Mouse (Mus musculus): ENCODE data around the gene Oxnad1. TPM values are rescaled to one million over a fixed set of nuclear protein-coding genes. Genes with fewer than 3 reads are reported as not detected.
"Not testable (repeated sequence)": the region's sequence is repeated elsewhere in the genome, so short reads cannot be mapped to it uniquely, and the experiment has no call there.

The Oxnad1 gene
- polyA plus RNA-seq, 3 experiments from 2014 or later, result 10.3 to 29.2 (median 28.4) TPM

DNA sequence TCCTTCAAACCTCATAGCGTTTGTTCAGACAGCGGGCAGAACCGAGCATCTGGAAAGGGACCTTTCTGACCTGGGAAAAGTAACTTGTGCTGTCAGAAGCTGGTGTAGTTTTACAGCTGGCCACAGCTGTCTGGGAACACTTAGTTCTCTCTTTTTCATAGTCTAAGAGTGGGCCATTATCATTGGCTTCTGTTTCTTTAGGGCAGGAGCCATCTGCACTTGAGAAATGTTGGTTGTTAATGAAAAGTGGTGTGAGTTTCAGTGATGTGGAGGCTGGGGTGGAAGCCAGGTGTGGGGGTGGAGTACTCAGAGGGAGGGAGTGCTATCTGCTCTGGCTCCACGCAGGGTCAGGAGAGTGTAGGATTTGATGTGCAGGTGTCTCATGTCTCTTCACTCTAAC, 6.0 kb downstream of the Oxnad1 start:
- ATAC-seq, result no peak

DNA sequence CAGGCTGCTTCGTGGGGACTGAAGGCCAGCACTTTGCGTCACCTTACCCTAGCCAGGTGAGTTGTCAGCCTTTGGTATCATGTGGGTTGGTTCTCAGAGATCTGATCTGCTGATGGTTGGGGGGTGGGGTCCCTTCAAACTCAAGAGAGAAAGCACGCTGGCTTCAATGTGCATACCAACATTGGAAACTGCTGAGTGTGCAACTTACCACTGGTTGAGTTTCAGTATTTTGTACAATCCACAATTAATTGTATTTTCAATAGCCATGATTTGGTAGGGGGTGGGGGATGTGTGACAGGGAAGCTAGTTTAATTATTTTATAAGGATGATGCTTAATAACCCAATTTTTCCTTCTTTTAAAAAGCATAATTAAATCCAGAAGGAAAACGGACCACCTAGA, 6.5 kb downstream of the Oxnad1 start:
- no peak for ATAC-seq

DNA sequence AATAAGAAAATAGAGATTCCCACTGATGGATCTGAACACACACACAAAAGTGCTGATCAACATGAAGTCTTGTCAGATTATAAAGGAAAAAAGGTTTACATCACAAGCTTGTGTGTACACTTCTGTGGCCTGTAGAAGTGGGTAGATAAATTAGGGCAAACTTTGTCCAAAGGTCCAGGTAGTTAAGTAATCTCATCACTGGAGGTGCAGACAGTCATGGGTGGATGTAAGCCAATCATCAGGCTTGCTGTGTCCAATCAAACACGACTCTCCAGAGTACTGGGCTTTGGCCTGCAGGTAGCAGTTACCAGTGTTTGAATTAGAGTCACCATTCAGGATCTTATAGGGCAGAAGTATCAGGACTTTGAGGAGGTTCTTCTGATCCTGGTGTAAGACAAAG, 7.8 kb downstream of the Oxnad1 start:
- ATAC-seq, result no peak

DNA sequence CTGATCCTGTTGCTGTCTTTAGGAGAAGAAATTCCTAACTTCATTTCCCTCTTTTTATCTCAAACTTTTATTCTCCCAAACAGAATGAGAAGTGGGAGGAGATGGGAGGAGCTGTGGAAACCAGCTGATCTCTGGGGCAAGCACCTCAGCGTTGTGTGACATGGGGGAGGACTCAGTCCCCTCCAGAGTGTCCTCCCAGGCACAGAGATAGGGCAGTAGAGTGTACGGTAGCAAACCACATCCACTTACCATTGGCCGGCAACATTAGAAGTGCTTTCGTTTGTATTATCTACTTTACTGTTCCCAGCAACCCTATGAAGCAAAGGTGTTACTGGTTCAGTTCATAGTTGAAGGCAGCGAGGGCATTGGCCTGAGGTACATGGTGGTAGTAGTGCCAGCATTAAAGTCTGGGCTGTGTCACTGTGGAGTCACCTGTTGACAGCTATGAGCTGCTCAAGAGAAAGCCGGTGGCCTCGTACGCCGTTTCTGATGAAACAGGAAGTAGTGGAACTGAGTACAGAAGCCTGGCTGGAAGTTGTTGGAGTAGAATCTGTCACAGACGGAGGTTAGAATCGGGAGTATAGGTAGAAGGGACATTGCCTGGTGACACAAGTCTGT, 8.4 kb downstream of the Oxnad1 start:
- no peak for ATAC-seq

DNA sequence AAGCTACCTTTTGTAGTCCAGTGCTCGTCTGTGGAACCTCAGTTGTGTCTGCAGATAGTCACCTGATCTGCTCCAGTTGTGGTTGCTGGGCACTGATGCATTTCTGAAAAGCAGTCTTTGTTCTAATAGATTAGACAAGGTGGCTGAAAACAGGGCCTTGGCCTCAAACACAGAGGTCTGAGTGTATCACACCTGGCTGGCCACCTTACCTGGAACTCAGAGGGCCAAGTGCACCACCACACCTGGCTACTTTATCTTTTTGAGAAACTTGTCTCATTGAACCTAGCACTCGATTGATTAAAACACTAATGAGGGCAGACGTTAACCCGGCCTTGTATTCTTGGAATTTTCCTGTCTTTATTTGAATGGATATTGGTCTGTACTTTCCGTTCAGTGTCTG, 10.5 kb downstream of the Oxnad1 start:
- no peak for ATAC-seq

DNA sequence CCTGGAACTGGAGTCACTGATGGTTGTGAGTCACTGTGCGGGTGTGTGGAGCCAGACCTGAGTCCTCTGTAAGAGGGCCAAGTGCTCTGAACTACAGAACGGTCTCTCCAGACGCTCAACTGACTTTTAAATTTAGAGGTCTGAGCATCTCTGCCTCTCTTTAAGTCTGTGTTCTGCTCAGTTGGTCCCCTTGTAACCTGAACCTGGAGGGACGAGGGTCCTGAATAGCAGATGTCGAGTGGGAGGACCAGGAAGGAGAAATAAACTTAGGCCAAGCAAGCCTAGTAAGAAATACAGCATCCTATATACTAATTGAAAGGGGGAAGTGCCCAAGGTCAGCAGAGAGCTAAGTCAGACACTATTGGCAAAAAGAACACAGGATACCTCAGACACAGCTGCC, 11.6 kb downstream of the Oxnad1 start:
- no peak for ATAC-seq

DNA sequence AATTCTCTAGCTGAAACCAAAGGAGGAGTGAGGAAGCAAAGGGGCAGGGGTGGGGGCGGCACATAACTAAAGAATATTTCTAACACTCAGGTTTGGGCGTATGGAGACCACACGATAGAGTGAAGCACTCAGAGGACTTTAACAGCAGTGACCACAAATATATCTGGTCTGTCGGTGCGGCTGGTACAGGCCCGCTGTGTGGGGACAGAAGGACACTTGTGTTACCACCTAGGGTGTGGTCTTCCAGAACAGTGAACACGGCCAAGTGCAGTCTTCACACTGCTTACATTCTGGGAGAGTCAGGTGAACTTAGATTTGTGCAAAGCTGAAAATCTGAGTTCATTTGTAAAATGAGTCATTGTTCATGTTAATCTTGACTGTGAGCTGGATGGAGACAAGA, 12.5 kb downstream of the Oxnad1 start:
- ATAC-seq, result no peak

DNA sequence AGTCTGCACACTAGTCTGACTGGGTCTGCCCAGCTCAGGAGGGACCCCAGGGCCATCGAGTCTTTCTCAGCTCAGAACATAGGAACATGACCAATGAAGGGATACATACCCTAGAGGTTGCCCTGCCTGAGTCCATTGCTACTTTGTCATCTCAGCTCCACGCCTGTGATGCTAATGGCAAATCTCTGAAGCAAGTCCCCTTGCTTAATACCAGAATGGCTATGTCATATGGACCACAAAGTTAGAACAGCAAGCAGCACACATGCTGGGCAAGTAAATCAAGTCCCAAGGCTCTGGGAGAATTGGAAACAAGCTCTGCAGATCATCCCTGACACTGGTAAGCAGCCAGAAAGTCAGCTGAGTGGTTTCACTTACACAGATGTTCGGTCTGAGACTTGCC, 13.8 kb downstream of the Oxnad1 start:
- ATAC-seq, result no peak

DNA sequence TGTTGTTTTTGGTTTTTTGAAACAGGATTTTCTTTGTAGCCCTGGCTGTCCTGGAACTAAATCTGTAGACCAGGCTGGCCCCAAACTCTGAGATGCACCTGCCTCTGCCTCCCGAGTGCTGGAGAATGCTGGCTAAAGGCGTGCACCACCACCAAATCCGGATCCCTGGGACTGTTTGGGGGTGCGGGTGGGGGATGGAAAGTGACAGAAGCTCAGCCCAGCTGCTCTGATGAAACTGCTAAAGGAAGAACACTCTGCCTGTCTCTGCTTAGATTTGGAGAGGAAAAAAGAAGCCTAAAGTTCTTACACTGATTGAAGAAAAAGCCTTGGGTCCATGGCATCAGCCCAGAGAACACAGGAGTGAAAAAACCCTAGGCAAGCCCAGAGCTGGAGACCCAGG, 18.4 kb downstream of the Oxnad1 start:
- ATAC-seq, result no peak

DNA sequence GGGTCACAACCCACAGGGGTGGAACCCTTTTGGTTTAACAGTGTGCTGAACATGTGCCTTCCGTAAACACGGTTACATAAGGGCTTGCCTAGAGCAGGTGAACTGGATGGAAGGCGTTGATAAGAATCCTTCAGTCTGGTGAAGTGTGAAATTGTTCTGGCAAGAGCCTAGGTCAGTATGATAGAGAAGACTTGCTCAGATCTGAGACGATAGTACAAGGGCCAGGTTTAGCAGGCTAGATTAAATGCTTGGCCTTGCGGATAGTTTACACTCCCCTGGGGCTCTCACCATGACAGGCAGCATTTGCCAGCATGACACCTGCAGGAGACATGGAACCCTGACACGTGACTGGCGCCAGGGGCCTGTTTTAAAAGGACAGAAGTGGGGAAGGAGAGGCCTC, 20.5 kb downstream of the Oxnad1 start:
- no peak for ATAC-seq

DNA sequence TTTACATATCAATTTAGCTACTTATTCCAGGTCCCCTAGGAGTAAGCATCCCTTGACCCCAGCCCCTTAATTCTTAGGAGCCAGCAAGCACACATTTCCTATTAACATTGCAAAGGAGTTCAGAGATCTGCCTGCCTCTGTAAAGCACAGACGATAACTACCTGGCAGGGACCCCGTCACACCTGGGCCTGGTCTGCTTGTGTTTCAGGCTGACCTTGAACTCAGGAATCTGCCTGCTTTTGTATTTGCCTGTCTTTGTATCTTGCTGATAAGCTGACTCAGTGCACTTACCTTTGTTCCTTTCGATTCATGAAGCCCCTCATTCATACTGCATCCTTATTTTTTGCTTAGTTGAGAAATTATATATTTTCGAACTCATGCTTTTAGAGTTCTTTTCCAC, 21.7 kb downstream of the Oxnad1 start:
- ATAC-seq, result no peak

DNA sequence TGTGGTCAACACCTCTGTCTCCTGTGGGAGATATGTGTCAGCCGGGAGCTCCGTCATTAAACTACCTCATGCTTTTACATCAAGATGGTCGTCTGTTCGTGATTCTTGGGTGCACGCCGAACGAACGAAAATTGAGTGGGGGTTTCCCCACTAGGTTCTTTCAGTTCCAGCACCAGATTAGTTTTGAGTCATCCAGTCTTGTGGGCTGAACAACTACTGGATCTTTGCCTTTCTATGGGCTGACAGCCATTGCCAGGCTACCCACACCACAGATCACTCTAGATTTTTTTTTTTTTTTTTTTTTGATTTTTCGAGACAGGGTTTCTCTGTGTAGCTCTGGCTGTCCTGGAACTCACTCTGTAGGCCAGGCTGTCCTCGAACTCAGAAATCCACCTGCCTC, 26.9 kb downstream of the Oxnad1 start:
- ATAC-seq, result not testable (repeated sequence)

DNA sequence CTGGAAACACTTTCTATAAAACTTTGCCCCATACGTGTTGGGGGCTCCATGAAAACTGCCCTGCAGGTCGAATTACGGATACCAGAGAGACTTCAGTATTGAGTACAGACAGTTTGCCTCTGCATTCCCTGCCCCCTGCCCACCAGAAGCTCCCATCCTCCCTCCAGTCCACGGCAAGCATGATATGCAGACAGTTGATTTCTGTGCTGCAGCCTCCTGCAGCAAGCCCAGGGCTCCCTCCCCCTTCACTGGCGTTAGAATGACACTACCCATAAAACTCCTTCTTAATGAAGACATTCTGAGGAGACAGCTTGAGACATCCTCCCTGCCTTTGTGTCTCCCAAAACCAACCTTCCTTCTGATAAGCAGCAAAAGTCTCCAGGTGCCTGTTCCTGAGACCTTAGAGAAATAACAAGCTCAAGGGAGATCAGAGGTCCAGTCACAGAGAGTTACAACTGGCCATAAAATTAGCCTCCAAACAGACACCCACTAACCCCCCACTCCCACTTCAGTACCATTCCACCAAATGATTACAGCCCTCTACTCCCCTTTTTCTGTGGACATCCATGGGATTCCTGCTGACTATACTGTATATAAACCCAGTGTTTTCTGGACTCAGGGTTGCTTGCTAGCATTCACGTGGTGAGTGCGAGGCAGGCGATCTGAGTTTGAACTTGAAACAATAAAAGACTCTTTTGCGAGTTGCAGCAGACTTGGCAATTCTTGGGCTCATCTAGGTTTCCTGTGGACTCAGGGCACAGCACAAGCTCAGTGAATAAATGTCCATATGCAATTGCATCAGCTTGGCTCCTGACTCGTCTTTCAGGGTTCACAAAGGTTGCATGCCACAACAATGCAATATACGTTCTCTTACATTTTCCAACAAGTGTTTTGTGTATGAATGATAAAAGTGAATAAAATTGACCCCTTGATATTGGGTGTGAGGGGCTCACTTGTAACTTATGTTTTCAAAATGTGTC, 36.1 kb downstream of the Oxnad1 start:
- ATAC-seq, result no peak

DNA sequence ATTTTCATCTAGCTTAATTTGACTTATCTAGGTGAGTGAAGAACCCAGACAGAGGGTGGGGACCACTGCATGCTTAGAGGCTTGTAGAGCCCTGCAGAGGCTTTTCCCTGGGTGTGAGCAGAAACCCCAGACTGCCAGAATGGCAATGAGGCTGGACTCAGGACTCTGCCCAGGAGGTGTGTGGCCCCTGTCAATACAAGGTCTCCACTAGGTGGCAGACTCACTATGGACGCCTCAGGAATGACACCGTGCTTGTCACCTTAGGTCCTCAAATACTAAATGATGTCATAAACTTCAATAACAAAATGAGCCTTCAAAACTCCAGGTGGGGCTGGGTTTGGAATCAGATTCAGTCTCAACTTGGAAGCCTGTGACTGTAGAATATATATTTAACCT, 36.7 kb downstream of the Oxnad1 start:
- ATAC-seq, result no peak

DNA sequence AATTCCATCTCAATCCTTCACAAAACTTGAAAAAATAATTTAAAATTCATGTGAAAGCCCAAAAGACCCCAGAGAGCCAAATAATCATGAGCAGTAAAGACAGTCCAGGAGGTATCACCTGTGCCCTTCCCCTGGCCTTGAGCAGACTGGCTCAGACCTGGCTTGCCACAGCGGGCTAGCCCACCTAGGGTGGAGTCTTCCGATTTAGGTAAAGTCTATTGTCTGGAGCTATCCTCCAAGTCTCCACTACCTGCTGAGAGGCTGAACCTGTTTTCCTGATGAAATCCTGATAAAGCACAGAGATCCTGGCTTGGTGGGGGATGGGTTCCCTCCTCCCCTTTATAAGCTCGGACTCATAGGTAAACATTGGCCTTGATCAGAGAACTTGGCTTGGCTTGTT, 39.1 kb downstream of the Oxnad1 start:
- ATAC-seq, result no peak

DNA sequence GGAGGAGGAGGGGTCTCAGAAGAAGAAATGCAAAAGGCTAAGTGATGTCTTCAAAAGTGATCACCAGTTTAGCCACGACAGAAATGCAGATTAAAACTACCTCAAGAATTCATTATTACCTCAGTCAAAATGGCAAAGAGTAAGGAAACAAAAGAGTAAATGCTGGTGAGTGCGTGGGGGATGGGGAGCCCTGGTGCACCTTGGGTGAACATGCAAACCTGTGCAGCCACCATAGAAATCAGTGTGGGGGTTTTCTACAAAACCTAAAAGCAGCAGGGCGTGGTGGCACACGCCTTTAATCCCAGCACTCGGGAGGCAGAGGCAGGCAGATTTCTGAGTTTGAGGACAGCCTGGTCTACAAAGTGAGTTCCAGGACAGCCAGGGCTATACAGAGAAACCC, 40.1 kb downstream of the Oxnad1 start:
- ATAC-seq, result not testable (repeated sequence)

DNA sequence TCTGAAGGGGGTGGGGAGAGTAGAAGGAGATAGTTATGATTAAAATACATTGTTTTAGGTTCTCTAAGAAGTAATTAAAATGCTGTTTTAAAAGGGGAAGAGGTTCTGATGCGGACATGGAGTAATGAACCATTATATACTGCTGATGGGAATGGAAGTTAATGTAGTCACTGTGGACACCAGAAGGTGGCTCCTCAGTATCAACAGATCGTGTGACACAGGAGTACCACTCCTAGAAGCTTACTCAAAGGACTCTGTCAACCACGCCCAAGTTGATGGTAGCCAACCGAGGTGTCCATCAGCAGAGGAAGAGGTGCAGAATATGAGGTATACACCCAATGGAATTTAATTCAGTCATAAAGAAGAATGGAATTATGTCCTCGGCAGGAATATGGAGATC, 43.2 kb downstream of the Oxnad1 start:
- no peak for ATAC-seq

DNA sequence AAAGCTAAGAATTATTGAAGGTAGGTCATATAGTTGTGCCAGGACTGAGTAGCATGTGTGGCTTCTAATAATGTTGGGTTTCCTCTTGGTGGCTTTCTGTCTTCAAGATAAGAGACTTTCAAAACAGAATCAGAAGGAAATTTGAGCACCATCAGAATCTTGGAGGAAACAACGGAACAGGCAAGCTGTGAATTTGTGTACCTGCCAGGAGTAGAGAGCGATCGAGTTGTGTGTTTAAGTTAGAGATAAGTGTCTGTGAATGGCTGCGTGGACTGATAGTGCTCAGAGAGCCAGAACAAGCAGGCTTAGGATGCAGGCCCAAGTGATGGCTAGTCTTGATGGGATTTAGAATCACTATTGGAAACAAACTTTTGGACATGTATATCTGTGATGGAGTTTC, 46.7 kb downstream of the Oxnad1 start:
- ATAC-seq, result no peak

DNA sequence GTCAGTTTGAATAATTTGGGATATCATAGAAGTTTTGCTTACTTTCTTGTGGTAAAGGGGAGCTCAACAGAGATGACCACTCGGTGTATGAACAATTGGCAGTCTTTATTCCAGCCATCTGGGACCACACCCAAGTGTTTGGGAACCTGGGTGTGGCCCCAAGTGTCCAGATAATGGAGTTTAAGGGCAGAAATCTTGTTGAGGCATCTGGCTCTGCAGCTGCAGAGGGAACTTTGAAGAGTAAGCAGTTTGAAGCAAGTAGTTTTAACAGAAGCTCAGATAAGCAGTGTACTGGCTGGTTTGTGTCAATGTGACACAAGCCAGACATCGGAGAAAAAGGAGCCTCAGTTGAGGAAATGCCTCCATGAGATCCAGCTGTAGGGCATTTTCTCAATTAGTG, 49.1 kb downstream of the Oxnad1 start:
- no peak for ATAC-seq

DNA sequence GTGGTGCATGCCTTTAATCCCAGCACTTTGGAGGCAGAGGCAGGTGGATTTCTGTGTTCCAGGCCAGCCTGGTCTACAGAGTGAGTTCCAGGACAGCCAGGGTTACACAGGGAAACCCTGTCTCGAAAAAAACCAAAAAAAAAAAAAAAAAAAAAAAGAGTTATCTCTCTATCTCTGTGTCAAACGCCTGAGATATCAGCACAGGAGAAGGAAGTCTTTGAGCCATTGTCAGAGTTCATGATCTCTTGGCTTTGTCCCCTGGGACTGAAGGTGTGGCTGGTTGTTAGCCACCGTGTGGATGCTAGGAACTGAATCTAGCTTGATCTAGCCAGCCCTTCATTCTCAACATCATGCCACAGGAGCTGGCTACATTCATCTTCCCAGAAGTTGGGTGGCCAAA, 51.3 kb downstream of the Oxnad1 start:
- ATAC-seq, result not testable (repeated sequence)

DNA sequence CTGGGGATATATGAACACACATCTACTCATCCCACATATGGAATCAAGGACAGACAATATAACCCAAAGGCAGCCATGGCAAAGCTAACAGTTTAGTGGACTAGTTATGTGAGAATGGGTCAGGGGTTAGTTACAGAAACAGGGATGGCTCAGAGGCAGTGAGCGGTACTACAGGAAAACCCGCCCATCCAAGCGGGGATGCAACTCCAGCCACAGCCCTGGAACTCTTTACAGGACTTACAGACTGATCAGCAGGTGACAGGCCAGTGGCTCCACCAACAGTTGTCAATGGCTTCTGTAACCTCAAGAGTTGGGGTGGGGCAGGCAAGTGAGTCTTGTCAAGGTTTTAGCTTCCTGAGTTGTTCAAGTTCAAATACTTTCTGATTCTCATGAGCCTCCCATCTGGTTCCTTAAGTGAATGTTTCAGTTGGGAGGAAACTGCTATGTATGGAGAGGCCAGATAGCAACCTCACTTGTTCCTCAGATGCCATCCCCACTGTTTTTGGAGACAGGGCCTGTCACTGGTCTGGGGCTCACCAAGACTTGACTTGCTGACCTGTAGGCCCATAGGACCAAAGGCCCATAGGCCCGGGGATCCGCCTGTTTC, 55.3 kb downstream of the Oxnad1 start:
- ATAC-seq, result no peak

DNA sequence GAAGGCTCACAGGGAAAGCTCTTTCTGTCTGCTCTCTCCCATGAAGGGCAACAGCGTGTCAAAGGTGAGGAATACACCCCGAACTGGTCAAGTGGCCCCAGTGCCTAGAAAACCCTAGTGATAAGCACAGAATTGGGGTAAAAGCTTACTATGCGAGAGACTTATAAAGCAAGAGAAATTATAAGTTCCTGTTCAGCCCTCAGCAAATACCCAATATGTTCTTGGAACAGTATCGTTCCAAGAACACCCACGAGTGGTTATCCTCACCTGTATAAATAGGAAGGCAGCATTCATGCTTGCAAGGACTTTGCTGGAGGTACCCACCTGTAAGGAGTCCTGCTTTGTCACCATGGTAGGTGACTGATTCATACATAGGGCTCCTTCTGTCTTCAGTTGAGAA, 56.5 kb downstream of the Oxnad1 start, which contains the start of gene Msmb:
Gene Msmb (plus strand): TSS at position 301 of the 400 bp plus-strand sequence.
- no peak for ATAC-seq

DNA sequence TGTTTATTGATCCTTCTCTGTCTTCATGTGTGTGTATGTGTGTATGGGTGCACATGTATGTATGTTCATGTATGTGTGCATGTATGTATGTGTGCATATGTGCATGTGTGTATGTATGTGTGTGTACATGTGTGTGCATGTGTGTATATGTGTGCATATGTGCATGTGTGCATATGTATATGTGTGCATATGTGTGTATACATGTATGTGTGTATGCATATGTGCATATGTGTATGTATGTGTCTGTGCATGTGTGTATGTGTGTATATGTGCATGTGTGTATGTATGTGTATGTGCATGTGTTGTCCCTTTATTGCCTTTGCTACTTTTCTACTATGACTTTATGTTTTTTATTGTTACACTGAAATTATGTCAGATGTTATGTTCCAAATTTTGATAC, 59.6 kb downstream of the Oxnad1 start:
- no peak for ATAC-seq

DNA sequence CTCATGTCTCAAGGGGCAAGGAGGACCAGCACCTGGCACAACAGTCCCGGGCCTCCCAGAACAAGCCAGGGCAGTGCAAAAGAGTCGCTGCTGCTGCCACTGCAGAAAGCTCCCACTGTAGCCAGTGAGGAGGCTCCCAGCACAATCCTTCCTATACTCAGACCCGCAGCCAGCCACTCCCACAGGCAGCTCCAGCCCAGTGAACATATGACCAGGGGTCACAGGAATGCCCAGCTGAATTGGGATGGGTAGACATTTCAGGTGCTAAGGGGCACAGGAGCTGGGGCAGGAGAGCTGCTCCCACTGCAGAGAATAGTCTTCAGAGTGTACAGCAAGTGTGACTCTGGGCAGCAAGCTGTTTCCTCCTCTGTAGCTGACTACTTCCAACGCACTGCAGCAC, 60.2 kb downstream of the Oxnad1 start:
- no peak for ATAC-seq

Data from inflammation-experienced regulatory T-cells, adult 6 months (primary cell).